Mouse (Mus musculus) stomach, postnatal 0 days (tissue): ENCODE data around the gene Ina.

Experiments used
- CTCF ChIP-seq: IDR thresholded peaks from 2 replicates; pipeline ENCODE4 v1.5.1; 2016; ENCODE audit warnings: antibody characterized with exemption, low read depth, mild to moderate bottlenecking, moderate library complexity
- EP300 ChIP-seq: optimal IDR thresholded peaks from 2 replicates; pipeline ENCODE3; 2016; ENCODE audit warnings: antibody characterized with exemption

GRCm38 (mm10) chr19:47067096-47067882 is 52.8 kb downstream of the Ina start, which contains the start of gene Taf5:
- TF ChIP-seq CTCF (peak; percentile 45), EP300 (no peak)
